Mouse (Mus musculus): Measurements from ENCODE around the gene Alkbh3.

The Alkbh3 gene

DNA sequence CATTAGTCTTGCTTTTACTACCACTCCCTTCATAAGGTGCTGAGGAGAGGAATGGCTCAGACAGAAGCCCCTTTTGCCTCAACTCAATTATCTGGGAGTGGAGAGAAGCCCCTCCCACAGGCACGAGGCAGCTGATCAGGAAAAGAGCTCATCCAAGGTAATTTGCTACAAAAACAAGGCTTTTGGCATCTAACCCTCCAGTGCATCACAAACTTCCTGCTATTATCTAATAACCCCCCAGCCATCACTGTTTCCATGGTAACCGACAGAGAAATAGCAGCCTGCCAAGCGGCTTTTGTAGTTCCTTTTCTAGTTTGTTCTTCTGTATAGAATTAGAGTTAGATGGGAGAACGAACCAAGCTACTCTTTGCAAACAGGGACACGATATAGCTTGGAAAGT is 18.3 kb downstream of the Alkbh3 start:
- no peak for DNase-seq

DNA sequence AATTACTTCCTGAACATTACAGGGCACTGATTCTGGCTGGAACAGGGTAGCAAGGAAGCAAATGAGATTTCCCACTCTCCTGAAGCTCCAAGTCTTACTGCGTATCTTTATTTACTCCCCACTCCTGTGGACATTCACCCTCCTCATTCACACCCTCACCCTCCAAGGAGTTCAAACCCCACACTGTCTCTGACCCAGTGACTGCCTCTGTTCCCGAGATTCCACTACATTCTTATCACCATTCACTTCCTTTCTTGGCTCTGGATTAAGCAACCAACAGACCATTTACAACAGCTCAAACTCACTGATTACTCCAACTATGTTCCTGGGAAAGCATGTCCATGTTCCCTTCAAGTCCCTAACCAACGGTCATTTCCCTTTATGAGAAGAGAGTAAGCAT is 19.3 kb downstream of the Alkbh3 start:
- DNase-seq = no peak

DNA sequence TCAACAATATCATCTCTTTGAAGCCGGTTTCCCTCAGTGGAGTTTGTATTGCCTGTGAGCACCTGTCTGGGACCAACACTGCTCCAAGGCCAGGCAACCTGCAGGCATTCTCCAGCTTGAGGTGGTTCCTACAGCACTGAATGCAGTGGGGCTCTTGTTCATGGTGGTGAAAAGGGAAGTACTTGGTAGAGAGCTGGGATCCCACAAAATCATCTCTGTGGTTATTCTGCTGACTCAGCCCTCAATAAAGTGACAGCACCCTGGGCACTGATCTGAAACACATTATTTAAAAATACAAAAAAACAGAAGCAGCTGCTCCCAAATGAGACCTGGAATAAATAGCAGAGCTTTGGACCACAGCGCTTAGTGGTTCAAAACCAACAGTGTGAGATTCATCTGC is 22.2 kb downstream of the Alkbh3 start:
- DNase-seq = no peak

DNA sequence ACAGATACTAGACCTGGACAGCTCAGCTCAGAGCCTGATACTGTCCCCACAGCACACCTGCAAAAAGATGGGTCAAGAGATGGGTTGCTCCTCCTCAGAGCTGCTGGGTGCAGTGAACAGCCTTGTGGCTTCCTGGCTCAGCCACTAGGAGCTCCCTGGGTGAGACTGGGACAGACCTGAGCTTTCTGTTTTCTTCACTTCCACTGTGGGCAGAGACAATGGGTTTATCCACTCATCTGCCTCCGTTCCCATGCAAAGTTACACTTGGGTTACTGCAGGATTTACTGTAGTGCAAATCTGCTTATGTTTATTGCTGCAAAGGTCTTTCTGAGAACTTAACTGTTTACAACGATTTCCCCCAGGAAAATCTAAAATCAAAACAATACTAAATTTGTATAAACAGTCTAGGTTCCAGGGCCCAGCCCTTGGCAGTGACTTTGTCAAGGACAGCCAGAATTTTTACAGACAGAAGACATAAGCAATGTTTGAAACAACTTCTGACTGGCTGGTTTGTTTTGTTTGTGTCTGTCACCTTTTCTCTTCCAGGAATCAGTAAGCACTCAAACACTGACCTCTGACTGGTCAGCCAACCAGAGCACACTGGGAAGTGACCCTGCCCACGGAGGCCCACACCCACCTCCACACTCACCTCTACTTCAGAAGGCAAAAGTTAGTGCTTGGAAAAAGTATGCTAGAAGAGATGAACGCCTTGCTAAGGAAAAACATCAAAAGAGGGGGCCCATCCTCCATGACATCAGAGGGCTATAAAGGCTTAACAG is 28.0 kb downstream of the Alkbh3 start:
- DNase-seq = no peak

DNA sequence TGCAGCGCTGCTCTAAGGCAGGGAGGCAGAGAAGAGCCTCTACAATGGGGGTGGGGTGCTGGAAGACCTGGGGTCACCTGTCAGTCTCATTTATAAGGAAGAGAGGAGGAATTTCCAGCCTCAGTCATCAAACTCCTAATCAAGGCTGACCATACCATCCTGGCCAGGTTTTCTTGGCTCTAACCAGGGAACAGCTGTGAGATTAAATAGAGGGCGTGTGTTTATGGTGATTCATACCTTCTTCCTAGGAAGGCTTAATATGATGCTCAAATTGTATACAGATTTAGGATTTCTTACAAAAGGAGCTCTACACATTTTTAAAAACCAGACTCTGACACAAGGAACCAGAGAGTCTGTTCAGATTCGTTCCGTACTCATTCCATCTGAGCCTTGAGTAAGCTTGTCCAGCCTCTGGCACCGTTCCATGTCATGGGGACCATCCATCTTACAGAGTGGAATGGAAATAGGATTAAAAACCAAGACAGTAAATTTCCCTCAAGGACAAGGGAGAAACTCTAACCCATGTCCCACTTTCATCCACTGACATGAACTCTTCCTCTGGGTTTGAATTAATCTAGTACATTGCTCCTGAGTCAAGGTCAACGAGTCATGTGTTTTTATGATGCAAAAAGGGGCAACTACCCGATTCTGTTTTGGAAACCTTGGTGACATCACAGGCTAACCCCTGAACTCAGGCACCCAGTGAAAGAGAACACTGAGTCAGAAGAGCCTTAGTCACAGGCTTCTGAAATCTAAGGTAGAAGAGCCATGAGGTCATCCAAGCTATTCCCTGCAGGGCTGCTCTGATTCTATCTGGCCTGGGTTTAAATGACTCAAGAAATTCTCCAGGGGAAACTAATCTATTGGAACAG is 31.1 kb downstream of the Alkbh3 start:
- DNase-seq = peak; percentile 65 to 75

DNA sequence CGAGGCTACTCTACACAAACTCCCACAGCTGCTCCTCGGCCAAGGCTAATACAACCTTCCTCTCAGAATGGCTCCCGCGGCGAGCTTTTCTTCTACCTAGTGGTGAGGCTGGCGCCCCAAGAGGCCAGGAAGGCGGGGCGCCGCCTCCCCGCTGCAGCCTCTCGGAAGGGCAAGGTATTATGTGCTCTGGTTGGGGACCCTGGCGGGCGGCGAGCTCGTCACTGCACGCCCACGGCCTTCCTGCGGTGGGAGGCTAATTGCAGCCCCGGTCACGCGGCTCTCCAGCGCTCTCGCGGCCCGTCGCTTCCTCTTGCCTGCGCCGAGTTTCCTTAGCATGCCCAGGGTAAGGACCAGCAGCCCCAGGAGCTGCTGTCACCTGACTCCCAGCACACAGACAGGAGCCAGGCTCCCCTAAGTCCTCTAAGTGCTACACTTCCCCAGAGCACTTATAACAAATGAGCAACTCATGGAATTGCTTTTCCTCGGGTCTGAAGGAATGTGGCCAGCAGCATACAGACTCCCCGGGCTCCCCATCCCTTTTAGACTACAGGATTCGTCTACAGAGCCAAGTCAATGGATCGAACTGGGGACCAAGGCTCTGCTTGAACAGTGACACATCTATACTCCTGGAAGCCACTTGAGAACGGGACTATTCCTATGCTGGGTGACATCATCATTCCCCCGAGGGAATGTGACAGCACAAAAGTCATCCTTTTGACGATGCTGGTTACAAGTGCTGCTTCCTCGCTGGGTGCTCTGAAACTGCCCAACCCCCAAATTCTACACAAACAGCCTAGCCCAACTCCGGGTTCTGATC is 34.0 kb downstream of the Alkbh3 start:
- peak; percentile 55 to 56 for DNase-seq

DNA sequence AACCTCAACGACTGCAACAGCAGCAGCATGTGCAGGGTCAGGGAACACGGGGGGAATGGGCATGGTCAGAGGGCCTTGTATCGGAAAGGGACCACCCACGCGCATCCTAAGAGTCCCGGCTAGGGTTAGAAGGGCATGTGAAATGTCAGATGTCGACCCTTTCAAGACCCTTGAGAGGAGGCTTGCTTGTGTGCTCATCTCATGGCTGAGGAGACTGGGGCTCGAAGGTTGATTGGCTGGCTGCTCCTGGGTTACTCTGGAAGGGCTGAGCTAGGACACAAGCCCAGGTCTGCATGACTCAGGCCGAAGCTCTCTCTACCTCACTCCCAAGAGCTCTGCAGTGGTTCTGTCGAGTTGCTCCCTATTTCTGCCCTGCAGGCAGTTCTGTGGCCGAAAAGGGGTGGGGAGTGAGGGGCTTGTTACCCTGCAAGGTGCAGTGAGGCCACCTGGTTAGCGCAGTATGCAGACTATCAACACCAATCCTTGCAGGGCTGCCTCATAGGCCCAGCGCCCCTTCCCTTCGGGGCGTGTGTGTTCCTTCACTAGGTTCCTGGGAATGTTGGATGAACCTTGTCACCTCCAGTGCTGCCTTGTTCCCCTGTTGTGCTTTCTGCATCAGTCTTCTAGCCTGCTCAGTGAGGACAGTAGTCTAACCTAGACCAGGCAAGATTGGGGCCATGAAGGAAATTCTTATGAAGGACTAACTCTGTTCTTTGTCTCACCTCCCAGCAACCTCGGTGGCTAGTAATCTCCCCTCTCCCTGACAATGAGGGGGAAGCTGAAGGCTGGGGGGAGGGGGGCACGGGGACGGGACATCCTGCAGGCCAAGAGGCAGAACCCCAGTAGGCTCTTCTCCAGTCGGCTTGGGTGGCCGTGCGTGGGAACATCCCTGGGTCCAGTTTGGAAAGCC is 34.8 kb downstream of the Alkbh3 start:
- DNase-seq = no peak

DNA sequence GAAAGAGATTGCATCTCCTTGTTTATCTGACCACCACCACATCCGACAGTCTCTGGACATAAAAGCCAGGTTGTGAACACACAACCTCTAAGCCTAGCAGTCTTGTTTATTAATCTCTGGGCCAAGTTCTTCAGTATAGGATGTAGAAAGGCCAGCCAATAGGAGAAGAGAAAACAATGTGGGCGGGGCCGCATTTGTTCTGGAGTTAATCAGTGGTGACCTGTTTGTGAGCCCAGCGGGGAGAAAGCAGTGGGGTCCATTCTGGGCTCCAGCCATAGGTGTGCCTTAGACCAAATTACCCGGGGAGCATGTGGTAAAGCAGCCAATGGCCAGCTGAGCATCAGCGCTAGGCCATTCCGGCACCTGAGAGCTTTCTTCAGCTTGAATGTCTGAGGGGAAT is 35.6 kb downstream of the Alkbh3 start:
- DNase-seq = no peak

DNA sequence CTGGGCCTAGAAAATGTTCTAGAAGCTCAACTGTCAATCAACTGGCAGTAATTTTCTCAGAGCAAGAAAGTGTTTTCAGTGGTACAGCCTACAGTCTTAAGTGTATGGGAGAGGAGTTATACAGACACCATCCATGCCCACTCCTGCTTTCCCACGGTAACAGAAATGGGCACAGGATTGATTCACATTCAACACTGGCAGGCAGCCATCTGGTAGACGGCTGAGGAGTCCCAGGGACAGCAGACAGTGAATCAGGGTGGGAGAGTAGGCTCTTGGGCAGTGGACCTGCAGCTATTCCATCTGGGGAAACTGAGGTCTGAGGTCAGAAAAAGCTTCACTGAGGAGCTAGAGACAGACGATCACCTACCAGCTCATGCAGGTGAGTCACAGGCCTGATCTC is 39.0 kb downstream of the Alkbh3 start:
- no peak for DNase-seq

DNA sequence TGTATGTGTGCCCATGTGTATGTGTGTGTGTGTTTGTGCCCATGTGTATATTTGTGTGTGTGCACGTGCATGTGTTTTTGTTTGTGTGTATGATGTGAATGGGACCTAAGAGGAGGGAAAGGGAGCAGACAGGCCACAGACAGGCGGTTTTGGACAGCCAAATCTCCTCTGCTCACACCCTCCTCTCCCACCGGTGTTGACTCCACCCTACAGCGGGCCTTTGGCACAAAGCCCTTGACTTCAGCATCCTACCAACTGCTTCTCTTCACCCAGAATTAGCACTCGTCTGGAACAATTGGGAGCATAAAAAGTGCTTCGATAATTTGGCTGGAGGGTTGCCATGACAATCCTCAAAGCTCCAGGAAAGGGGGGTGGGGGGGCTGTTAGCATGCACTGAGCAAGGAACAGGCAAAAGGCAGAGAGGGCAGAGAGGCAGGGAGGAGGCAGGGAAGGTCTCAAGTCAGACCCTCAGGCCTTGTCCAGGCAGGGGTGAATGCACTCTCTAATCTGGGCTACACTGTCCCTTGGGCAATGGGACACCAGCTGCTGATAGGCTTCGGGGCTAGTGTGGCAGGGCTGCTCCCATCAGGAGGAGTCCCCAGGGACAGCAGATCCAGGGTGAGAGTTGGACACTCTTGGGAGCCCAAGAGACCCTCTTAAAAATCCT is 46.0 kb downstream of the Alkbh3 start:
- DNase-seq = peak; percentile 69 to 75

DNA sequence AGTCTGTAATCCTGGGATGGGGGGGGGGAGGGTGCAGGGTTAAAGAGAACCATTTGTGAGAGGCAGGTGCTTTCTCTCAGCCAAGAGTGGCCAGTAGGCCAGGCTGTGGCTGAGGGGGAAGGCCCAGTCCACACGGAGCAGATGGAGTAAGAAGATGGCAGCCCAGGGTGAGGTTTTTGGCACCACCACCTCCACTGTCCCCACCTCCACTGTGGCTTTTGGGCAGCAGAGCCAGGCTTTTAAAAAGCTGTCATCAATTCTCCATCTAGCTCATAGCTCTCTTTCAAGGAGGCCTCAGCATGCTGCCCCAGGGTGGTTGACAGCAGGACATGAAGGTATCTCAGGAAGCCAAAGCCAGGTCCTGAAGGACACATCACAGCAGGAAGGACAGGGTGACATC is 46.8 kb downstream of the Alkbh3 start:
- DNase-seq = peak; percentile 63 to 64

DNA sequence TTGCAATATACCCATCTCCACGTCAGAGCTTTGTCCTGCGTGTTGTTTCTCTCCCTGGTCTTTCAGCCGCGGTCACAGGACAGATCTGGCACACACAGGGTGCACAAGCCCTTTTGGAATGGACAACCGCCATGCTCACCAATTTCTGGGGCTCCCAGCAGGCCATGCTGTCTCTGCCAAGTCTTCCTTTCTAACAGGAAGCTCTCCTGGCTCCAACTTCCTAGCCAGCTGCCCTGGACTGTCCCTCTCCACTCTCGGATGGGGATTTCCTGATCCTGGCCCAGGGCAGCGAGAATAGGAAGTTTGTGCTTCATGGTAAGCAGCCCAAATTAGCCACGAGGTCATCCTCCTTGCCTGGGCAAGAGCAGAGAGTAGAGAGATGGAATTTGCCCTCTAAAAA is 48.9 kb downstream of the Alkbh3 start:
- DNase-seq = peak; percentile 87 to 91

DNA sequence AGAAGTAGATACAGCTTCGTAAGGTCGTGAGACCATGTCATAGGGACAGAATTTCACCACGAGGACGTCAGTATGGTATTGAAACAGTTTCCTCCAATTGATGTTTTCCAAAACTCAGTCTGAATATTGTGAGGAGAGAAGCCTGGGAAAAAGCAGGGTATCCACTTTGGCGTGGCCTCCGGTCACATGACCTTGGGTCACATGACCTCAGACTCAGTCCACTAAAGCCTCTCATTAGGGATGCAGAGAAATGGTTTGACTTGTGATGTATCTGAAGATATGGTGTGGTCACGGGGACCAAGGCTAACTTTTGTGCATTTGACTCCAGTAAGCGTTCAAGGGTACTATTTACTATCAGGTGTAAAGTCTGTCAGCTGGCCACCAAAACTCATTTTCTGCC is 51.3 kb downstream of the Alkbh3 start:
- DNase-seq = no peak

DNA sequence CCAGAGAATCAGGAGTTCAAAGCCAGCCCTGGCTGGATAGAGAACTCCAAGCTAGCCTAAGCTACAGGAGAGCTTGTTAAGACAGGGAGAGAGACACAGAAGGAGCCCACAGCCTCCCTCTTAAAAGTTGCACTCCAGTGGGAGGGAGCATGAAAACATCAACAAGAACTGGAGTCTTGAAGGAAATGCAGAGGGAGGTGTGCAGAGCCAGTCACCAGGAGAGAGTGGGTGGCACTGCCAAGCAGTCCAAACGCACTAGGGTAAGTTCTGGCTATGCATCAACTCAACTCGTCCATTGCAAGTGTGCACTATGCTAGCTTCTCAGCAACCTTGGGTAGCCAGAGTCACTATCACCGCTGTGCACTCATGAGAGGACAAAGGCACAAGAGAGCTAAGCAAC is 52.4 kb downstream of the Alkbh3 start:
- no peak for DNase-seq

DNA sequence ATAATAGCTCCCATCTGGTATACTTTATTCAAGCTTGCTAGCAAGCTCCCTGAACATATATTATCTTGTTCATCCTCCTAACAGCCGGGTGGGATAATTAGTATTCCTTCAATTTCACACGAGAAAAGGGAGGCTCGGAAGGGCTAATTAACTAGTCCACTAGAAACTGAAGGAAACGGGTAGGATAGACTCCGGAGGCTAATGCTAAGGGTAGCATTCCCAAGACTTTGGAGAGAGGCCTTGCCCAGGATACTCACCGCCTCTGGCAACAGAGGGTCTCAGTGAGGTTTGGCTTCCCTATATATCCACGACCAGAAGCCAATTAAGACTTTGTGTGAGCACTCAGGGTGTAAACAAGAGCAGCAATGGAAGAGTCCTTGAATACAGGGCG is 52.8 kb downstream of the Alkbh3 start:
- no peak for DNase-seq

DNA sequence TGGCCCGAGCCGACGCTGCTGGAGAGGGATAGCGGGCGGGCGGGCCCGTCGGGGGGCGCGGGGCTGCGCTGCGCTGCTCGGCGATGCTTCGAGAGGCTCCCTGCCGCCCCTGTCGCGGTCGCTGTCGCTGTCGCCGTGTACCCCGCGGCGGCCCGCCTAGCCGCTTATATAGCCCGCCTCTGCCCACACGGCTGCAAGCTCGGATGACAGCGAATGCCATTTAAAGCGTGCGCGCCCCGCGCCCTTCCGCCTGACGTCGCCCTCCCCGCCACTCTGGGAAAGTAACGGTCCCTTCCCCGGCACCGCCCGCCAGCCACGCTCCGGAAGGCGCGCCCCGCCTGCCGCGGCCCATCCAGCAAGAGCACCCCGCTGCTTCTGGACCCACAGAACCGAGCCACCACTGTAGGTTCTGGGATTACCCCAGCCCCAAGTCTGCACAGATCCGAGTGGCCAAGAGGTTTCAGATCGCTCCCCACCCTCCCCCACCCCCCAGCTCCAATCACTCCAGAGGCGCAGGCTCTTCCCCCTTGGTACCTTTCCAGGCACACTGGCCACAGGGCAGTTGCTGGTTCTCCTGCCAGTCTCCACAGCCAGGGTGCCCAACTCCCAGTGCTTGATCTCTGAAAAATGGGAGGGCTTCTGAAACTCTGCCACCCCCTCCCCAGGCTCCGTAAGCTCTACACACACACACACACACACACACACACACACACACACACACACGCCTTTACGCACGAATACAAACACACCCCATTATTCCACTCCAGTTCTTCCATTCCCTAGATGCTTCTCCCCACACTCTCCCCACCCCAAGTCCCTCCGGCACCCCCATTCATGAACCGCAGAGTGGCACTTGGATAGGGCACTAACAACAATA is 53.5 kb downstream of the Alkbh3 start, which contains the start of gene Gm13889:
Gm13889 (minus strand) TSS at position 294 of the 877 bp plus-strand sequence.
- DNase-seq = peak; percentile 74

DNA sequence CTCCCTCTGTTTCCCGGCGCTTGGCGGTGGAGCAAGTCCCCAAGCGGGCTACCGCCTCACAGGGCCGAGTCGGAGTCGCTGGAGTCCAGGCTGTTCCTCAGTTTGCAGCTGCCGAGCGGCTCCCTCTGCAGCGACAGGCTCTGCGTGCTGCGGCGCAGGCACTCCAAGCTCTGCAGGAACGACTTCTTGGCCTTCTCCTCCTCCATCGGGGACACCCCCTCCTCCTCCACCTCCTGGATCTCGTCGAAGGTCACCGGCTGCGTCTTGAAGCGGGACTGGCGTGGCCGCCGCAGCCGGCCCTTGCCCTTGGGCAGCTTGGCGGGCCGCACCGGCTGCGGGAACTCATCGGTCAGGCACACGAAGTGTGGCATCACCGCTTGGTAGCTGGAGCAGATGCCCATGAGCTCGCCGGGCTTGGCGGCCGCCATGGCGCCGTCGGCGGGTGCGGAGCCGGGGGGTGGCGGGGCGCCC is 54.2 kb downstream of the Alkbh3 start:
- peak; percentile 63 to 69 for DNase-seq

DNA sequence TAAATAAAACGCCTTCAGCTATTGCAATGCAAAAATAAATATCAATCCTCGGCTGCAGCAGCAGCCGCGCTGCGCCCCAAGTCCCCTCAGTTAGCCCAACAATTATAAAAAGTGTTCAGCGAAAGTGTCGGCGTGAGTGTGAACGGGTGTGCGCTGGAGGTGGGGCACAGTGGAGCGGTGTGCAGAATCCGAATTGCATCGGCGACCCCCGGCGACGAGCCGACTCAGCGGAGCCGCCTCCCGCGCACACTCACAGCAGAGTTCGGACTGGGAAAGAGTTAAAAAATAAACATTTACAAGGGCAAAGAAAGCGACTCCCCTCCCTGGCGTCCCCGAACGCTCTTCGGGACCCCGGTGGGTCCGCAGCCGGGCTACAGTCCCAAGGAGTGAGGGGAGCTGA is 54.7 kb downstream of the Alkbh3 start:
- DNase-seq = no peak

DNA sequence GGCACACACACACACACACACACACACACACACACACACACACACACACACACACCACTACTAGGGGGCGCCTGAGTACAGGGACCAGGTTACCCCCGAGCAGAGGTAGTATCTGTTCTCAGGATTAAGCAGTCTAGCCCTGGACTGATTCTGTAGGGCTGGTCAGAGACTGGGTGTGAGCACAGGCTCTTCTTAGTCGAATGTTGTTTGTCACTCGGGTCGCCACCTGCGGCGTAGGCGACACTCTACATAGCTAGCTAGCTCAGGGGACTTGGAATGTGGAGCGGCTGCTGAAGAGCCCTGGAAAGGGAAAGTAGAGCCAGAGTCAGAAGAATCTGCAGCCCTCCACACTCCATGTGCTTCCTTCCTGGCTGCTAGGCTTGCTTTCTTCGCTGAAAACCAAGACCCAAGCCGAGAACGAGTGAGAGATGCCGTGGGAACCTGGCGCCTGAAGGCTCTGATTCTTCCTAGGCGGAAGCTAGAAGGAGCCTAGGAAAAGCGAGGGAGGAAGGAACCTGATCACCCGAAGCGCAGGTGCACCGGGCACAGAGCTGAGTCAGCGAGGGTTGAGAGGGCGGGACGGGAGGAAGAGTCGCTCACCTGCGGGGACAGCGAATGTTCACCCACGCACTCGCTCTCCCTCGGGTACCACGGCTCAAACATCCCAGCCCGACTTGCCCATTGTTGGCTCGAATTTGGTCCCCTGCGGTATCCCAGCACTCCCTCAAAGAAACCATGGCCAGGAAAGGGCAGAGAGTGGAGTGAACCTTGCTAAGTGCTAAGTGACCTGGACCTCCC is 55.6 kb downstream of the Alkbh3 start:
- DNase-seq = peak; percentile 56 to 59

Measured in cerebellum, postnatal 14 days (tissue).